Mouse (Mus musculus) spleen, adult 2 months (tissue): ENCODE data around the gene Unc5c. TPM values are rescaled to one million over a fixed set of nuclear protein-coding genes. Genes with fewer than 3 reads are reported as not detected.

Source experiments
- DNase-seq, 2 experiments: peaks; one replicate each; pipeline versions ENCODE4 v3.0.0 to v3.0.0-alpha.2; 2012 to 2021; ENCODE audit warnings: low spot score in 2 of 2, low read depth in 1 of 2
- H3K27ac ChIP-seq: fragments of 200-500 bp; 2 replicates; pipeline ENCODE4 v1.5.1; 2012; ENCODE audit warnings: low read length, inconsistent platforms; ENCODE audit not compliant: insufficient read depth
- H3K27me3 ChIP-seq: fragments of 200-500 bp; 2 replicates; pipeline ENCODE4 v1.6.1; 2012; ENCODE audit warnings: mild to moderate bottlenecking, moderate library complexity, low read length, inconsistent platforms; ENCODE audit not compliant: control insufficient read depth, insufficient read depth
- H3K36me3 ChIP-seq: fragments of 200-500 bp; 2 replicates; pipeline ENCODE4 v1.6.1; 2012; ENCODE audit warnings: mild to moderate bottlenecking, low read length, inconsistent platforms; ENCODE audit not compliant: control insufficient read depth, insufficient read depth
- H3K4me1 ChIP-seq: fragments of 200-500 bp; 2 replicates; pipeline ENCODE4 v1.6.1; 2011; ENCODE audit warnings: inconsistent platforms; ENCODE audit not compliant: control insufficient read depth, insufficient read depth, insufficient read length
- H3K4me3 ChIP-seq: fragments of 200-500 bp; 2 replicates; pipeline ENCODE4 v1.5.1; 2011; ENCODE audit warnings: mild to moderate bottlenecking, inconsistent platforms; ENCODE audit not compliant: insufficient read depth, insufficient read length; ENCODE audit errors: extremely low read depth
- CTCF ChIP-seq: fragments of 200-500 bp; IDR thresholded peaks from 2 replicates; pipeline ENCODE4 v1.5.1; 2011; ENCODE audit warnings: mild to moderate bottlenecking, inconsistent platforms; ENCODE audit not compliant: insufficient read depth, insufficient read length, insufficient replicate concordance; ENCODE audit errors: extremely low read depth
- POLR2A ChIP-seq: fragments of 200-500 bp; IDR thresholded peaks from 2 replicates; pipeline ENCODE4 v1.6.1; 2011; ENCODE audit warnings: low read depth, low read length, inconsistent platforms
- WGBS: fragments of 180-500 bp; shearing (Covaris S2); methylation state at CpG from one replicate; pipeline ENCODE4 v1.1.7; 2018; 5-methylcytosine and 5-hydroxymethylcytosine counted together
- polyA plus RNA-seq: library from polyadenylated mRNA; depleted of rRNA; stranded (reverse); fragments of >200 nt; gene quantifications from 2 replicates; pipeline ENCODE4 v1.2.3, GENCODE M21; 2012

The Unc5c gene
- polyA plus RNA-seq, 1 experiment = 0.34 TPM

DNA sequence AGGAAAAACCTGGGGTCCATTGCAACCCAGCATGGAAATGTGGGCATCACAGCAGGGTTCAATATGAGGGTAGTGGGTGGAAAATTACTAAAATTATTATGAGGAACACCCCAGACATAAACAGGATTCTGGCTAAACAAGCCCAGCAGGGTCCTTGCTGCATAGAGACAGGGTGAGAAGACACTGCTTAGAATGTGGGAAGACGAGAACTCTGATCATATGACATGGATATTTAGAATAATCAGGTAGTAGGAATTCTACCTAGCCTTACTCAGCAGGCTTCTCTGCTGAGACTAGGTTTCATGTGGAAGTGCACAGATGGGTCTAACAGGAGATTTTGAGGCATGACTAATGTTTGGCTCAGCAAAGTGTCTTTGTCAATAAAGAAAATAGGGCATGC is 131.9 kb downstream of the Unc5c start:
- Histone ChIP-seq H3K36me3 (no peaks in the 10 kb centered on the region), H3K27ac (no peak overlapping the region), H3K27me3 (no peaks in the 10 kb centered on the region), H3K4me3 (no peak overlapping the region), H3K4me1 (no peaks in the 10 kb centered on the region)
- DNase-seq = no peak
- 77% methylated on average over 1 of the region's 1 CpGs for WGBS
- TF ChIP-seq CTCF (no peak), POLR2A (no peak)

DNA sequence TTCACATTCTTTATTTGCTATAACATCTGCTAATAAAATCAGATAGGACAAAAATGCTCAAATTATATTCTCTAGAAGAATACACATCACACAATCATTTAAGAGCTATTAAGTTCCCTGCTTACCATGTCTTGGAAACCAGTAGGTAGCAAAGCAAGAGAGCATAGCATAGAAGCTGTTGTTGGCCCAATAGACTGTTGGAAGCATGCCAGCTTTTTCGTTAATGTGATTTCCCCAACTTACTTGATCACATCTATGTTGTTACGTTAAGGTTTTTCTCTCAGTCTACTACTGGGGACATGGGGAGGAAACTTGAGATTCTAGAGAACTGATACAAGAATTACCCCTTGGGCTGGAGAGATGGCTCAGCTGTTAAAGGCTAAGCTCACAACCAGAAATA is 133.0 kb downstream of the Unc5c start:
- no peak for TF ChIP-seq POLR2A
- TF ChIP-seq CTCF = no peak
- 75% methylated on average over 2 of the region's 2 CpGs for WGBS
- no peak overlapping the region for H3K27ac ChIP-seq

DNA sequence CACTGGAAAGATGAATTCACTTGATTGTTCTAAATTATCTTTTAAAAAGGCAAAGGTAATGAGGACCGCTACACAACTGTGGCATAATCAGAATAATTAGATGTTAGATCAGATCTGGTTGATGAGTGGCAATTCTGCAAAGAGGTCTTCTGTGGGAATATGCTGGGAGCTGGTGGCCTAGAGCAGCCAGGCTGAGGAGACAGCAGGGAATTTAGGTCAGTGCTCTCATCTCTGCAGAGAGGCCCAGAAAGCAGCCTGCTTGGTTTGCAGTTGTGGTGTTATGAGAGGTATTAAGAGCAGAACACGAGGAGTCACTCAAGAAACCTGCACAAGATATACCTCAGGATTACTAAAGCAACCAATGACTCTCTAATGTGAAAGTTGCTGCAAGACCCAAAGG is 133.9 kb downstream of the Unc5c start:
- no peak for TF ChIP-seq CTCF
- no peak for TF ChIP-seq POLR2A

More for the DNA sequence above, 133.0 kb downstream of the Unc5c start:
- H3K4me3 ChIP-seq = no peak overlapping the region
- H3K36me3 ChIP-seq = no peaks in the 10 kb centered on the region
- no peaks in the 10 kb centered on the region for H3K4me1 ChIP-seq
- DNase-seq = no peak
- no peaks in the 10 kb centered on the region for H3K27me3 ChIP-seq

DNA sequence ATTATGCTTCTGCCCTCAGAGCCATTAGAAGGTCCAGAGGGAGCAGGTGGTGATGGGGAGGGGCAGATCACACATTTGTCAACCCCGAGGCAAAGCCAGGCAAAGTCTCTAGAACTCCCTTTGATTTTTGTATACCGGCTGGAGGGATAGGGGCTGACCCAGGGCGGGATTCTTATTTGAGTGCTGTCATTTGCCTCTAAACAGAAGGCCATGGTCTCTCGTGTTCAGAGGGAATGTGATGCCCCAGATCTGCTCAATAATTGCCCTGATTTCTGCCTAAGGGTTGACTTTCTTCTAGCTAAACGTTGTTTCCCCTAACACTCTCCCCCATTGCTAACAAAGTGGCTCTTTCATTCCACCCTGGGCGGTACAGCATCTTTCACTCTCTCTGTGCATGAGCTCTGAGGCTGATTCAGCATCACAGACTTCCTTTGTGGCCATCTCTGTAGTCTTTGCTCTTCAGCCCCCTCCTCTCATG is 136.1 kb downstream of the Unc5c start:
- DNase-seq = no peak
- WGBS = 60% methylated on average over 6 of the region's 6 CpGs
- TF ChIP-seq CTCF = no peak
- TF ChIP-seq POLR2A = no peak
- Histone ChIP-seq H3K27me3 (no peaks in the 10 kb centered on the region), H3K27ac (no peak overlapping the region), H3K36me3 (no peaks in the 10 kb centered on the region), H3K4me3 (no peak overlapping the region), H3K4me1 (no peaks in the 10 kb centered on the region)

More for the DNA sequence above, 133.9 kb downstream of the Unc5c start:
- Histone ChIP-seq H3K27ac (no peak overlapping the region), H3K36me3 (no peaks in the 10 kb centered on the region), H3K4me1 (no peaks in the 10 kb centered on the region), H3K4me3 (no peak overlapping the region), H3K27me3 (no peaks in the 10 kb centered on the region)
- no peak for DNase-seq
- 81% methylated on average over 2 of the region's 2 CpGs for WGBS

DNA sequence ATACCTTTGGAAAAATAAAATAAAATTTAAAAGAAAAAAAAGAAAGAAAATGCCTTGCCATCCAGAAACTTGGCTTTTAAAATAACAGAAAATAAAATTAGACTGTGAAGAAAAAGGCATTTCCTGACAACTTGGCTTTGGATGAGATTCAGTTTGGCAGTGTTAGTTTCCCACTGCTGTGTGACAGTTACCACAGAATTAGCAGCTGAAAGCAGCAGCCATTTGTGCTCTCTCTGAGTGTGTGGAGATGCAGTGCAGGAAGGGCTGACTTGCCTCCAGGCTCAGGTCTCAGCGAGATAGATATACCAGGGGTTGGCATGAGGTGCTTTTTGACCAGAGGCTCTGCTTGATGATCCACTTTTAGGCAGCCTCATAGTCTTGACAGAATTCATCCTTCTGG is 151.7 kb downstream of the Unc5c start:
- no peak for TF ChIP-seq POLR2A
- no peak for TF ChIP-seq CTCF
- Histone ChIP-seq H3K4me1 (no peaks in the 10 kb centered on the region), H3K36me3 (no peaks in the 10 kb centered on the region), H3K27ac (no peak overlapping the region), H3K27me3 (no peaks in the 10 kb centered on the region), H3K4me3 (no peak overlapping the region)
- 75% methylated on average over 1 of the region's 1 CpGs for WGBS
- no peak for DNase-seq

DNA sequence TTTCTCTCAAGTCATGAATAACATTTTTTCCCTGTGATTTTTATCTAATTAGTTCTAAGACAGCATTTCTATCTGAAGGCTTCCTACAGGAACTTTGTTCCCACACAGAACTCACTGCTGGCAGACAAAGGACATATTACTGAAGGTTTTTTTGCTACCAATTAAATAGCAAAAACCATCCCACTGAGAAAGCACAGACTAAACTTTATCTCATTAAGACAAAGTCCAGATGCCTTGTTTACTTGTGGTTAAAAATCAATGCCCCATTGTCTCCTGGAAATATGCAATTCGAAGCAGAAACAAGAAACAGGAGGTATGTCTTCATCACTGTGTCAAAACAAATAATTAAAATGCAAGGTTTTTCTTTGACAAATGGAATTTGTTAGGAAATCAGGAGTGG is 153.7 kb downstream of the Unc5c start:
- no peaks in the 10 kb centered on the region for H3K4me1 ChIP-seq
- H3K36me3 ChIP-seq = no peaks in the 10 kb centered on the region
- WGBS = 71% methylated on average over 1 of the region's 1 CpGs
- no peak for DNase-seq
- no peaks in the 10 kb centered on the region for H3K27me3 ChIP-seq
- H3K4me3 ChIP-seq = no peak overlapping the region
- TF ChIP-seq POLR2A (no peak), CTCF (no peak)
- H3K27ac ChIP-seq = no peak overlapping the region

DNA sequence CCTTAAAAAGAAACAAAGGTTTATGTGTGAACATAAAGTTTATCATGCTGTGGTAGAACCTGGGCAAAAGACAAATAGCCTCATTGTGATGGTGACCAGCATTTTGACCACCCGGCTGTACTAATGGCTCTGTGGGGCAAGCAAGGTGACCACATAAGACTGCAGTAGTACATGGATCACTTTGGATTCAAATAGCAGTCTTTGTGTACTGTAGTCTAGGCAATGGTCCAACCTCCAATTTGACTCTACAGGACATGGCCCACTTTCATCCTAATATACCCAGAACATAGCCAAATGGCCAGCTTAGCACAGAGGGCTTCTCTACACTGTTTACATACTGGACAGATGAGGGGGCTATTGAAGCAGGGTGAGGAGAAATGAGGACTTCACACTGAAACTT is 156.5 kb downstream of the Unc5c start:
- WGBS = 100% methylated on average over 1 of the region's 1 CpGs
- Histone ChIP-seq H3K27ac (no peak overlapping the region), H3K27me3 (no peaks in the 10 kb centered on the region), H3K4me3 (no peak overlapping the region), H3K36me3 (no peaks in the 10 kb centered on the region), H3K4me1 (no peaks in the 10 kb centered on the region)
- no peak for TF ChIP-seq POLR2A
- no peak for TF ChIP-seq CTCF
- no peak for DNase-seq
